Mouse (Mus musculus) spleen, adult 2 months (tissue): ENCODE measurements around the gene Nit2.

Experiments
- CTCF ChIP-seq: fragments of 200-500 bp; IDR thresholded peaks from 2 replicates; pipeline ENCODE4 v1.5.1; 2011; ENCODE audit warnings: mild to moderate bottlenecking, inconsistent platforms; ENCODE audit not compliant: insufficient read depth, insufficient read length, insufficient replicate concordance; ENCODE audit errors: extremely low read depth
- POLR2A ChIP-seq: fragments of 200-500 bp; IDR thresholded peaks from 2 replicates; pipeline ENCODE4 v1.6.1; 2011; ENCODE audit warnings: low read depth, low read length, inconsistent platforms

GRCm38 (mm10) chr16:57175751-57176150, 8.6 kb upstream of the Nit2 start:
- TF ChIP-seq CTCF (no peak), POLR2A (no peak)
